Mouse (Mus musculus): Measurements from ENCODE around the gene Smarca4. TPM values are rescaled to one million over a fixed set of nuclear protein-coding genes. Genes with fewer than 3 reads are reported as not detected.

Gene Smarca4
- polyA plus RNA-seq, 1 experiment from 2014 or later, result 173 TPM

MicroRNAs within 50 kb of the gene (microRNA counts, 519-probe panel; counts per million panel counts)
- microRNA mmu-miR-1946b, result 1,255 counts per million, percentile 77 among the panel's probes with 10 or more counts

Other genes starting within 250 kb of the Smarca4 start
- 270 and 300 TPM in 2 replicates for gene Ilf3, start 248.3 kb upstream of the Smarca4 start, polyA plus RNA-seq (2016; fragmentation: Nextera tagmentation; extraction: Ambion mirVana)
- 63.3 and 68.7 TPM in 2 replicates for gene Qtrt1, start 204.3 kb upstream of the Smarca4 start, polyA plus RNA-seq (2016; fragmentation: Nextera tagmentation; extraction: Ambion mirVana)
- 75.1 and 80.4 TPM in 2 replicates for gene Dnm2, start 191.3 kb upstream of the Smarca4 start, polyA plus RNA-seq (2016; fragmentation: Nextera tagmentation; extraction: Ambion mirVana)
- gene Tmed1, start 105.9 kb upstream of the Smarca4 start, polyA plus RNA-seq (2016; fragmentation: Nextera tagmentation; extraction: Ambion mirVana), result 103 and 110 TPM in 2 replicates
- gene AB124611, start 90.0 kb upstream of the Smarca4 start, polyA plus RNA-seq (2016; fragmentation: Nextera tagmentation; extraction: Ambion mirVana), result 4.9 and 5.8 TPM in 2 replicates
- gene Carm1, start 69.3 kb upstream of the Smarca4 start, polyA plus RNA-seq (2016; fragmentation: Nextera tagmentation; extraction: Ambion mirVana), result 66.3 and 71.9 TPM in 2 replicates
- 33.8 and 38.4 TPM in 2 replicates for gene Timm29, start 23.4 kb upstream of the Smarca4 start, polyA plus RNA-seq (2016; fragmentation: Nextera tagmentation; extraction: Ambion mirVana)
- 21.5 and 23.7 TPM in 2 replicates for gene Yipf2, start 23.3 kb upstream of the Smarca4 start, polyA plus RNA-seq (2016; fragmentation: Nextera tagmentation; extraction: Ambion mirVana)
- 51.1 and 55.1 TPM in 2 replicates for gene Ldlr, start 107.3 kb downstream of the Smarca4 start, polyA plus RNA-seq (2016; fragmentation: Nextera tagmentation; extraction: Ambion mirVana)
- gene Spc24, start 144.1 kb downstream of the Smarca4 start, polyA plus RNA-seq (2016; fragmentation: Nextera tagmentation; extraction: Ambion mirVana), result 132 and 165 TPM in 2 replicates
- 10.0 and 11.0 TPM in 2 replicates for gene Kank2, start 182.6 kb downstream of the Smarca4 start, polyA plus RNA-seq (2016; fragmentation: Nextera tagmentation; extraction: Ambion mirVana)
- gene Angptl8, start 219.3 kb downstream of the Smarca4 start, polyA plus RNA-seq (2016; fragmentation: Nextera tagmentation; extraction: Ambion mirVana), result 0.70 and 0.85 TPM in 2 replicates
- 23.7 and 24.1 TPM in 2 replicates for gene Dock6, start 236.5 kb downstream of the Smarca4 start, polyA plus RNA-seq (2016; fragmentation: Nextera tagmentation; extraction: Ambion mirVana)

Measured in hindbrain, embryonic 10.5 days (tissue).